Mouse (Mus musculus) thymus, adult 2 months (tissue): ENCODE data around the gene Bub1b. TPM values are rescaled to one million over a fixed set of nuclear protein-coding genes. Genes with fewer than 3 reads are reported as not detected.

Experiments used
- DNase-seq: peaks from one replicate; pipeline ENCODE4 v3.0.0; 2021
- H3K27ac ChIP-seq: fragments of 200-500 bp; 2 replicates; pipeline ENCODE4 v1.5.1; 2012; ENCODE audit warnings: low read length, control low read depth; ENCODE audit not compliant: control insufficient read depth, insufficient read depth
- H3K27me3 ChIP-seq: fragments of 200-500 bp; 2 replicates; pipeline ENCODE4 v1.6.1; 2012; ENCODE audit warnings: mild to moderate bottlenecking, low read length, moderate library complexity, mixed read lengths; ENCODE audit not compliant: control insufficient read depth, insufficient read depth
- H3K36me3 ChIP-seq: fragments of 200-500 bp; 2 replicates; pipeline ENCODE4 v1.6.1; 2012; ENCODE audit warnings: mild to moderate bottlenecking, low read length, moderate library complexity; ENCODE audit not compliant: control insufficient read depth, insufficient read depth
- H3K4me1 ChIP-seq: fragments of 200-500 bp; replicated peaks from 2 replicates; pipeline ENCODE4 v1.6.1; 2012; ENCODE audit warnings: low read length; ENCODE audit not compliant: control insufficient read depth, insufficient read depth
- H3K4me3 ChIP-seq: fragments of 200-500 bp; 2 replicates; pipeline ENCODE4 v1.5.1; 2012; ENCODE audit warnings: mild to moderate bottlenecking, low read length, control low read depth, moderate library complexity; ENCODE audit not compliant: control insufficient read depth, insufficient read depth
- CTCF ChIP-seq: fragments of 200-500 bp; IDR thresholded peaks from 2 replicates; pipeline ENCODE4 v1.5.1; 2012; ENCODE audit warnings: mild to moderate bottlenecking, control low read depth, low read length, moderate library complexity, borderline replicate concordance; ENCODE audit not compliant: control insufficient read depth, poor library complexity, insufficient read depth; ENCODE audit errors: extremely low read depth
- POLR2A ChIP-seq: fragments of 200-500 bp; IDR thresholded peaks from 2 replicates; pipeline ENCODE4 v1.6.1; 2012; ENCODE audit warnings: mild to moderate bottlenecking, low read length, control low read depth, moderate library complexity; ENCODE audit not compliant: control insufficient read depth, poor library complexity, insufficient read depth; ENCODE audit errors: extremely low read depth
- WGBS: fragments of 180-500 bp; shearing (Covaris S2); methylation state at CpG from one replicate; pipeline ENCODE4 v1.1.7; 2018; 5-methylcytosine and 5-hydroxymethylcytosine counted together
- polyA plus RNA-seq: library from polyadenylated mRNA; depleted of rRNA; stranded (reverse); fragments of >200 nt; gene quantifications from 2 replicates; pipeline ENCODE4 v1.2.3, GENCODE M21; 2012

Gene Bub1b
- polyA plus RNA-seq, 1 experiment, result 42.0 TPM

- no peaks in the 10 kb centered on the region for H3K36me3 ChIP-seq
- DNase-seq, result no peak
- no peaks in the 10 kb centered on the region for H3K27me3 ChIP-seq
- no peak for TF ChIP-seq CTCF
- no peak for TF ChIP-seq POLR2A
- 85% methylated on average over 19 of the region's 19 CpGs for WGBS
- peaks cover 48% of the 10 kb centered on the region for H3K4me1 ChIP-seq
- H3K27ac ChIP-seq, result no peak overlapping the region
- peak overlapping the region; percentile 51 for H3K4me3 ChIP-seq
These were observed 66.1 kb downstream of the Bub1b start for GRCm38 (mm10) chr2:118663804-118664766.

- H3K27ac ChIP-seq, result no peak overlapping the region
- WGBS, result 86% methylated on average over 3 of the region's 3 CpGs
- no peak for DNase-seq
- TF ChIP-seq CTCF (no peak), POLR2A (no peak)
- H3K4me3 ChIP-seq, result no peak overlapping the region
- no peaks in the 10 kb centered on the region for H3K36me3 ChIP-seq
- peaks cover 45% of the 10 kb centered on the region for H3K4me1 ChIP-seq
- H3K27me3 ChIP-seq, result no peaks in the 10 kb centered on the region
These were observed 67.0 kb downstream of the Bub1b start for GRCm38 (mm10) chr2:118664975-118665516.

- DNase-seq, result no peak
- no peak overlapping the region for H3K27ac ChIP-seq
- H3K27me3 ChIP-seq, result no peaks in the 10 kb centered on the region
- H3K4me1 ChIP-seq, result peaks cover 45% of the 10 kb centered on the region
- no peaks in the 10 kb centered on the region for H3K36me3 ChIP-seq
- no peak overlapping the region for H3K4me3 ChIP-seq
- 95% methylated on average over 4 of the region's 4 CpGs for WGBS
- TF ChIP-seq POLR2A, result no peak
- no peak for TF ChIP-seq CTCF
These were observed 67.6 kb downstream of the Bub1b start for GRCm38 (mm10) chr2:118665616-118666015.

GRCm38 (mm10) chr2:118667181-118667580 is 69.2 kb downstream of the Bub1b start:
- Histone ChIP-seq H3K27ac (no peak overlapping the region), H3K4me1 (peaks cover 45% of the 10 kb centered on the region), H3K4me3 (no peak overlapping the region), H3K36me3 (no peaks in the 10 kb centered on the region), H3K27me3 (no peaks in the 10 kb centered on the region)
- DNase-seq, result no peak
- WGBS, result 88% methylated on average over 5 of the region's 5 CpGs
- TF ChIP-seq CTCF (no peak), POLR2A (no peak)

GRCm38 (mm10) chr2:118669245-118669644 is 71.2 kb downstream of the Bub1b start:
- H3K36me3 ChIP-seq, result no peaks in the 10 kb centered on the region

GRCm38 (mm10) chr2:118669785-118670184 is 71.8 kb downstream of the Bub1b start:
- Histone ChIP-seq H3K27me3 (no peaks in the 10 kb centered on the region), H3K4me3 (no peak overlapping the region), H3K4me1 (peaks cover 23% of the 10 kb centered on the region), H3K36me3 (no peaks in the 10 kb centered on the region), H3K27ac (no peak overlapping the region)
- TF ChIP-seq POLR2A (no peak), CTCF (no peak)
- 81% methylated on average over 2 of the region's 2 CpGs for WGBS
- DNase-seq, result no peak

More at GRCm38 (mm10) chr2:118669245-118669644, 71.2 kb downstream of the Bub1b start:
- WGBS, result 48% methylated on average over 6 of the region's 6 CpGs
- H3K27me3 ChIP-seq, result no peaks in the 10 kb centered on the region
- peaks cover 26% of the 10 kb centered on the region for H3K4me1 ChIP-seq
- no peak for DNase-seq
- TF ChIP-seq CTCF (no peak), POLR2A (no peak)
- H3K27ac ChIP-seq, result no peak overlapping the region
- no peak overlapping the region for H3K4me3 ChIP-seq

GRCm38 (mm10) chr2:118671728-118672127 is 73.7 kb downstream of the Bub1b start:
- Histone ChIP-seq H3K27ac (no peak overlapping the region), H3K36me3 (no peaks in the 10 kb centered on the region), H3K27me3 (peaks cover 2% of the 10 kb centered on the region; the same call in 1 of the 2 replicates), H3K4me1 (peaks cover 10% of the 10 kb centered on the region), H3K4me3 (no peak overlapping the region)
- TF ChIP-seq POLR2A, result no peak
- no peak for TF ChIP-seq CTCF
- 92% methylated on average over 1 of the region's 1 CpGs for WGBS
- no peak for DNase-seq
